ENCODE assay signal across 7 mouse cellular contexts in genomic region chr2:26566221-26566620, GRCm38 (mm10). TPM values are rescaled to one million over a fixed set of nuclear protein-coding genes. Genes with fewer than 3 reads are reported as not detected.
DNase-seq lines count a peak whose midpoint lies in the region; ATAC-seq and TF ChIP-seq lines count a peak whose summit lies in the region.

No protein-coding gene starts in this region.

- no peak overlapping the region for H3K9ac ChIP-seq in limb, embryonic 11.5 days (ENCODE audit: low read length)
- H3K9ac ChIP-seq in hindbrain, postnatal 0 days (replicated peaks; ENCODE audit: low read length), result no peak overlapping the region

- 15% methylated on average over 4 of the region's 4 CpGs for WGBS in limb, embryonic 11.5 days
- WGBS in limb, embryonic 10.5 days, result 16% methylated on average over 4 of the region's 4 CpGs
- 19% methylated on average over 4 of the region's 4 CpGs for WGBS in hindbrain, postnatal 0 days

- peak; percentile 76 for TF ChIP-seq CTCF in hindbrain, postnatal 0 days (IDR thresholded peaks at IDR 0.05; ENCODE audit: low read depth)

- H3K4me2 ChIP-seq in limb, embryonic 11.5 days (ENCODE audit: low read depth, severe bottlenecking), result no peak overlapping the region
- H3K4me2 ChIP-seq in hindbrain, postnatal 0 days (ENCODE audit: low read depth, low read length), result no peak overlapping the region

- H3K27me3 ChIP-seq in limb, embryonic 11.5 days (ENCODE audit: control insufficient read depth, insufficient read depth, low read length), result no peaks in the 10 kb centered on the region
- no peaks in the 10 kb centered on the region for H3K27me3 ChIP-seq in limb, embryonic 10.5 days (ENCODE audit: low read depth, poor library complexity, severe bottlenecking)
- no peaks in the 10 kb centered on the region for H3K27me3 ChIP-seq in hindbrain, postnatal 0 days (ENCODE audit: insufficient read depth, low read length)

- no peak overlapping the region for H3K27ac ChIP-seq in limb, embryonic 11.5 days (replicated peaks; ENCODE audit: low read depth, low read length)
- no peak overlapping the region for H3K27ac ChIP-seq in limb, embryonic 10.5 days
- H3K27ac ChIP-seq in hindbrain, postnatal 0 days, result no peak overlapping the region

- no peaks in the 10 kb centered on the region for H3K4me1 ChIP-seq in limb, embryonic 11.5 days (ENCODE audit: control insufficient read depth, insufficient read depth, low read length)
- H3K4me1 ChIP-seq in limb, embryonic 10.5 days, result peaks cover 11% of the 10 kb centered on the region
- H3K4me1 ChIP-seq in hindbrain, postnatal 0 days (ENCODE audit: insufficient read depth, low read length), result no peaks in the 10 kb centered on the region

- peak; percentile 58 for DNase-seq in limb, embryonic 11.5 days (ENCODE audit: low spot score)
- no peak for DNase-seq in limb, embryonic 10.5 days (ENCODE audit: low spot score)
- peak; percentile 76 for DNase-seq in T-cell, adult 2 months (ENCODE audit: low spot score)
- DNase-seq in embryo, embryonic 9.5 days (ENCODE audit: extremely low spot score), result peak; percentile 61
- peak; percentile 58 for DNase-seq in hindbrain, postnatal 0 days (ENCODE audit: low spot score)
- DNase-seq in lung, postnatal 36 days, result peak; percentile 82
- peak; percentile 58 to 65 for DNase-seq in spleen, adult 18-20 months

- H3K36me3 ChIP-seq in limb, embryonic 11.5 days (ENCODE audit: control insufficient read depth, insufficient read depth, low read length), result no peaks in the 10 kb centered on the region
- no peaks in the 10 kb centered on the region for H3K36me3 ChIP-seq in limb, embryonic 10.5 days
- no peaks in the 10 kb centered on the region for H3K36me3 ChIP-seq in hindbrain, postnatal 0 days (ENCODE audit: insufficient read depth, low read length)

- no peak overlapping the region for H3K4me3 ChIP-seq in limb, embryonic 11.5 days (ENCODE audit: low read depth, low read length)
- H3K4me3 ChIP-seq in limb, embryonic 10.5 days, result no peak overlapping the region
- no peak overlapping the region for H3K4me3 ChIP-seq in hindbrain, postnatal 0 days (ENCODE audit: low read length)

- ATAC-seq in limb, embryonic 11.5 days (ENCODE audit: insufficient number of reproducible peaks, low FRiP score, low TSS enrichment, low read depth), result no peak
- peak; percentile 60 for ATAC-seq in hindbrain, postnatal 0 days

- H3K9me3 ChIP-seq in limb, embryonic 11.5 days (ENCODE audit: control insufficient read depth, low read length), result no peaks in the 10 kb centered on the region
- H3K9me3 ChIP-seq in limb, embryonic 10.5 days (replicated peaks), result no peaks in the 10 kb centered on the region
- no peaks in the 10 kb centered on the region for H3K9me3 ChIP-seq in hindbrain, postnatal 0 days (ENCODE audit: low read length)

RNA-seq across cellular contexts. Expression of gene Egfl7, which starts 13.6 kb away (rescaled TPM):
- polyA plus RNA-seq in limb, embryonic 11.5 days (2014; fragmentation: Nextera tagmentation; extraction: Ambion mirVana), result 68.1 and 72.2 TPM in 2 replicates
- polyA plus RNA-seq in limb, embryonic 10.5 days (2016; fragmentation: Nextera tagmentation; extraction: Ambion mirVana), result 96.5 and 97.2 TPM in 2 replicates
- 70.4 and 79.5 TPM in 2 replicates for total RNA-seq in hindbrain, postnatal 0 days (2014; rRNA removed)
- polyA plus RNA-seq in hindbrain, postnatal 0 days (2015; fragmentation: Nextera tagmentation; extraction: Ambion mirVana), result 74.8 and 76.5 TPM in 2 replicates

RNA-seq across cellular contexts. Expression of gene Gm20532, which starts 20.2 kb away (rescaled TPM):
- 0.27 TPM in 1 of 2 replicates, not detected in the other for polyA plus RNA-seq in limb, embryonic 11.5 days (2014; fragmentation: Nextera tagmentation; extraction: Ambion mirVana)
- polyA plus RNA-seq in limb, embryonic 10.5 days (2016; fragmentation: Nextera tagmentation; extraction: Ambion mirVana), result not detected in 2 replicates
- not detected in 2 replicates for total RNA-seq in hindbrain, postnatal 0 days (2014; rRNA removed)
- polyA plus RNA-seq in hindbrain, postnatal 0 days (2015; fragmentation: Nextera tagmentation; extraction: Ambion mirVana), result not detected in 2 replicates

RNA-seq across cellular contexts. Expression of gene Agpat2, which starts 38.0 kb away (rescaled TPM):
- polyA plus RNA-seq in limb, embryonic 11.5 days (2014; fragmentation: Nextera tagmentation; extraction: Ambion mirVana), result 12.2 and 12.8 TPM in 2 replicates
- polyA plus RNA-seq in limb, embryonic 10.5 days (2016; fragmentation: Nextera tagmentation; extraction: Ambion mirVana), result 13.2 and 14.5 TPM in 2 replicates
- total RNA-seq in hindbrain, postnatal 0 days (2014; rRNA removed), result 12.2 and 13.9 TPM in 2 replicates
- 6.2 and 8.2 TPM in 2 replicates for polyA plus RNA-seq in hindbrain, postnatal 0 days (2015; fragmentation: Nextera tagmentation; extraction: Ambion mirVana)

RNA-seq across cellular contexts. Expression of gene Notch1, which starts 49.8 kb away (rescaled TPM):
- 14.5 and 15.0 TPM in 2 replicates for polyA plus RNA-seq in limb, embryonic 11.5 days (2014; fragmentation: Nextera tagmentation; extraction: Ambion mirVana)
- 8.5 and 11.8 TPM in 2 replicates for polyA plus RNA-seq in limb, embryonic 10.5 days (2016; fragmentation: Nextera tagmentation; extraction: Ambion mirVana)
- total RNA-seq in hindbrain, postnatal 0 days (2014; rRNA removed), result 75.2 and 75.9 TPM in 2 replicates
- 9.2 and 10.0 TPM in 2 replicates for polyA plus RNA-seq in hindbrain, postnatal 0 days (2015; fragmentation: Nextera tagmentation; extraction: Ambion mirVana)
